Mouse (Mus musculus) stomach, embryonic 15.5 days (tissue): Measurements from ENCODE around the gene Med24. TPM values are rescaled to one million over a fixed set of nuclear protein-coding genes. Genes with fewer than 3 reads are reported as not detected.

ENCODE experiments used
- ATAC-seq: fragments of 200-750 bp; cut with Nextera tagmentation; 2 replicates; pipeline ENCODE4 v1.8.0; 2017; ENCODE audit warnings: low read depth, moderate number of reproducible peaks, moderate TSS enrichment; ENCODE audit not compliant: insufficient read depth, low FRiP score
- H3K27ac ChIP-seq: fragments of 300-500 bp; sonication (generic); 2 replicates; pipeline ENCODE4 v1.5.1; 2015; ENCODE audit warnings: mild to moderate bottlenecking, inconsistent platforms
- H3K27me3 ChIP-seq: fragments of 300-500 bp; sonication (generic); replicated peaks from 2 replicates; pipeline ENCODE4 v1.6.1; 2015; ENCODE audit warnings: inconsistent platforms
- H3K36me3 ChIP-seq: fragments of 300-500 bp; sonication (generic); 2 replicates; pipeline ENCODE4 v1.6.1; 2015; ENCODE audit warnings: inconsistent platforms
- H3K4me1 ChIP-seq: fragments of 300-500 bp; sonication (generic); 2 replicates; pipeline ENCODE4 v1.6.1; 2015; ENCODE audit warnings: inconsistent platforms
- H3K4me2 ChIP-seq: fragments of 300-500 bp; sonication (generic); 2 replicates; pipeline ENCODE4 v1.6.1; 2015; ENCODE audit warnings: mild to moderate bottlenecking, inconsistent platforms
- H3K4me3 ChIP-seq: fragments of 300-500 bp; sonication (generic); replicated peaks from 2 replicates; pipeline ENCODE4 v1.5.1; 2015; ENCODE audit warnings: inconsistent platforms
- H3K9ac ChIP-seq: fragments of 300-500 bp; sonication (generic); 2 replicates; pipeline ENCODE4 v1.6.1; 2015; ENCODE audit warnings: inconsistent platforms
- H3K9me3 ChIP-seq: fragments of 300-500 bp; sonication (generic); 2 replicates; pipeline ENCODE4 v1.6.1; 2016; ENCODE audit warnings: inconsistent platforms
- WGBS: fragments of 180-500 bp; shearing (Covaris S2); methylation state at CpG from one replicate; pipeline ENCODE4 v1.1.7; 2015; 5-methylcytosine and 5-hydroxymethylcytosine counted together
- polyA plus RNA-seq: library from polyadenylated mRNA; unstranded; fragments of >200 nt; fragmentation: Nextera tagmentation; extraction: Ambion mirVana; gene quantifications from 2 replicates; pipeline ENCODE4 v1.2.1, GENCODE M21; 2015

Med24 gene
- polyA plus RNA-seq, 1 experiment from 2014 or later, result 36.4 TPM

DNA sequence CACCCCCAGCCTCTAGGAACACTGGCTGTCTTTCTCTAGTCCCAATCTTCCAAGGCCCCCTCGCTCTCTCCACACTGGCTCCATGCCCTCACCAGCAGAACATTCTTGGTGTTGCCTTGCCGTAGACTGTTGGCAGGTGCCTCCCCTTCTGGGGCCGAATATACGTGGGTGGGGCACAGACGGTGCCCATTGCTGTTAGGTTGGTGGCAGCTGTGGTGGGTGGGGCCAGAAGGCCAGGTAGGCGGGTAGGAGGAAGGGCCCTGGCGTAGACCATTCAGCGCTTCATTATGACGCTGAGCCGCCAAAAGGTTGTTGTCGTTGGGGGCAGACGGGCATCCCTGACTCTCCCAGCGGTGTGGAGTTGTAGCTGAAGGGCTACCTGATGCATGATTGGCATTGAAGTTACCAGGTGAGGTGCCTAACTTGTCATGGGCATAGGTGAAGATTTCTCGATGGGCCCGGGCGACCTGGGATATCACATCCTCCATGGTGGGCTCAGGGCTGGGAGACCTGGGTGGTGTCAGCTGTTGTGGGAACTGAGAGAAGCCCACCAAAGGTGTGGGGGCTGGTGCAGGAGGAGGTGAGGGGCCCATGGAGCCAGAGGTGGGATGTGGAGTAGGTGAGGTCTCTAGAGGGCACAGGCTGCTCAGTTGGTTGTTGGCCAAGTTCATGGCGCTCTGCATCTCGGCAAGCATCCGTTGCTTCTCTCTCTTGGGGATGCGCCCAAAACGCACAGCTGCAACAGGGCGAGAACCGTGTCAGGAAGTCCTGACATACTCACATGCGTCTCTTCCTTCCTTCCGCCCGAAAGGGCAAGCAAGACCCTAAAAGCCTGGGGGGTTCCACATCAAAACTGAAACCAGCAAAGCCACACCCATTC, 41.1 kb upstream of the Med24 start:
- H3K4me2 ChIP-seq, result no peak overlapping the region
- H3K27ac ChIP-seq, result no peak overlapping the region
- peaks cover 16% of the 10 kb centered on the region; the same call in 1 of the 2 replicates for H3K36me3 ChIP-seq
- no peaks in the 10 kb centered on the region for H3K27me3 ChIP-seq
- no peak overlapping the region for H3K9ac ChIP-seq
- no peak for ATAC-seq
- H3K9me3 ChIP-seq, result no peaks in the 10 kb centered on the region
- H3K4me3 ChIP-seq, result no peak overlapping the region
- 89% methylated on average over 26 of the region's 26 CpGs for WGBS
- peaks cover 65% of the 10 kb centered on the region for H3K4me1 ChIP-seq

DNA sequence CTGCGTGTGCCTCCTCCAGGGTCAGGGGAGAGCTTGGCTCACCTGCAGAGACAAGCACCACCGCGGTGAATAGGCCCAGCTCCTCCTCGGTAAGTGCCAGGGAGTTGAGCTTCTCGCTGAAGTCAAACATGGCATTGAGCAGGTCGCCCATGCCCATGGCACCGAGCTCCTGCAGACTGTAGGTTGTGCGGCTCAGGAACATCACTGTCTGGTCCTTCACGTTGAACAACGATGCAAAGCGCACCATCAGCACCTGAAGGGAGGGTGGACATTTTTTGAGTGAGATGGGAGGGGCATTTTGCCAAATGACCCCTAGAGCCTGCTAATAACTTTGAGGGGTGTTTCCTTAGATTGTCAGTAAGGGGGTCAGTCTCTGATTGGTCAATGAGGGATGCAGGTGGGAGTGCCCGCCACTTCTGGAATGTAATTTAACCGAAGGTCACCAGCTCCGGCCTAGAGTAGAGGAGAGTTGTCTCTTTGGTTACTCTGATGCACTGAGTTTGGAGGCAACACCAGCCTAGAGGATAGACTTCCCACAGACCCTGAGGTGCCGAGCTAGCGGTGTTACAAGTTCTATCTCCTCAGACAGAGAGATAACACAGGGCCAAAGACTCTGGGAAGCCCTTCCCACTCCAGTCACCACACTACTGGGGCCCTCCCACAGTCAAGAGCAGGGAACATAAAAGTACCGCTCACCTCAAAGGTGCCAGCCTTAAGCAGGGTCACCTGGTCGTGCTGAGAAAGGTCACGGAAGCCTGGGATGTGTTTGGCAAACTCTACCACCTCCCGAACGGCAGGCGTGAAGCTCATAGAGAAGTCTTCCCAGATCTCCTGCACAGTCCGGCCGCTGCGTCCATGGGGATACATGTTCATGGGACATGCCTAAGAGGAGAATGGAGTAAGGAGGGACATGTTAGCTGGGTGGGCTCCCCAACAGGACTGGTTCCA, 40.0 kb upstream of the Med24 start:
- 84% methylated on average over 25 of the region's 25 CpGs for WGBS
- H3K9ac ChIP-seq, result no peak overlapping the region
- H3K4me3 ChIP-seq, result no peak overlapping the region
- H3K4me2 ChIP-seq, result peak overlapping the region; percentile 43; the same call in 1 of the 2 replicates
- no peaks in the 10 kb centered on the region for H3K9me3 ChIP-seq
- peaks cover 60% of the 10 kb centered on the region for H3K4me1 ChIP-seq
- H3K27ac ChIP-seq, result peak overlapping the region; percentile 69
- H3K27me3 ChIP-seq, result no peaks in the 10 kb centered on the region
- peaks cover 22% of the 10 kb centered on the region for H3K36me3 ChIP-seq
- no peak for ATAC-seq

DNA sequence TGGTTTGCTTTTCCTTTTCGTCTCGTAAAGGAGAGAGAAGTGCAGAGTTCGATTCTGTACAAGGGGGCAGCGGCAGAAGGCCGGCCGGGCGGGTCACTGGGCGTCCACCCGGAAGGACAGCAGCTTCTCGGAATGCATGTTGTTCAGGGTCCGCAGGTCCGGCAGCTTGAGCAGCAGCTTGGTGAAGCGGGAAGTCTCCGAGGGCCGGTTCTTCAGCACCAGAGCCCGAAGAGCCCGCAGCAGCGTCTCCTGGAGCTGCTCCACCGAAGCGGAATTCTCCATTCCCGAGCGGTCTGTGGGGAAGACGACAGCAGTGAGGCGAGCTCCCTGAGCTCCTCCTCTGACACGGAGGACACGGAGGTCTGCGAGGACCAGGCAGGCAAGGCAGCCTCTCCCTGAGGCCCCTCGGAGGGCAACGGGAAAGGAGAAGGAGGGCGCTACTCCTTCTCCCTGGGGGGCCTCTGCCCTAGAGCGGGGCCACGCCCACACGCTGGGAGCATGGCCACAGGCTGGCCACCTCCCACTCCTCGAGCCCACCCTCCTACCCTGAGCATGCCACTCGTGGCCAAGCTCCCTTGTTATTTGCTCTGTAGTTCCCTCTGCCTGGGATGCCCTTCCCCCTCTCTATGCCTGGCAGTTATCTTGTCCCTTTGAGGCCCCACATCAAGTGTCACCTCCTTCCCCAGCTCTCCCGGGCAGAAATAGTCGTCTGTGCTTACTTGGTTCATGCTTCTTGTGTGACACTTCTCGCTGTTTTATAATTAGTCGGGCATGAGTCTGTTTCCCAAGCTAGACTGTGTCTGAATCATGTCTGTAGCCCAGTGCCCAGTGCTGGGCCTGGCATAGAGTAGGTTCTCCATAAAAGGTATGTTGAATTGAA, 39.1 kb upstream of the Med24 start:
- Histone ChIP-seq H3K27me3 (no peaks in the 10 kb centered on the region), H3K4me2 (peak overlapping the region; percentile 43)
- peak; percentile 15; the same call in 1 of the 2 replicates for ATAC-seq

DNA sequence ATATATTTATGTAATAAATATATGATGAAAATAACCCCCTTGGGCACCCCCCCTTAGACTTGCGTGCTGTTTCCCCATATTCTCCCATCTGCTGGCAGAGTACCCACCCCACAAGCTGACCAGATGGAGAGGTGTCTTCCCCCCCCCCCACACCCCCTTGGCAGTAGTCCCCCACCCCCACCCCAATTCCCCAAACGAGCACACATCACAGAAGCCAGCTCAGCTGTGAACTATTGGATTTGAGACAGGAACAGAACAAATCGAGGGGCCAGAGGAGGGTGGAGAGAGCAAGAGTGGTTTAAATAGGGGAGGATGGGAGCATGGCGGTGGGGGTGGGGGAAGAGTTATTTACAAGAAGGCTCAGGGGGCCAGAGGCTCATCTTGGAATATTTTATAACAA, 38.5 kb upstream of the Med24 start:
- no peaks in the 10 kb centered on the region for H3K27me3 ChIP-seq
- no peak for ATAC-seq
- H3K9ac ChIP-seq, result no peak overlapping the region
- H3K4me1 ChIP-seq, result peaks cover 57% of the 10 kb centered on the region
- peaks cover 36% of the 10 kb centered on the region for H3K36me3 ChIP-seq
- H3K27ac ChIP-seq, result peak overlapping the region; percentile 69
- H3K4me2 ChIP-seq, result peak overlapping the region; percentile 43
- 19% methylated on average over 4 of the region's 4 CpGs for WGBS
- no peaks in the 10 kb centered on the region for H3K9me3 ChIP-seq
- peak overlapping the region; percentile 11 for H3K4me3 ChIP-seq

More for the DNA sequence above, 39.1 kb upstream of the Med24 start:
- WGBS, result 30% methylated on average over 39 of the region's 39 CpGs
- Histone ChIP-seq H3K27ac (peak overlapping the region; percentile 69), H3K9ac (no peak overlapping the region), H3K4me3 (peak overlapping the region; percentile 11), H3K9me3 (no peaks in the 10 kb centered on the region), H3K36me3 (peaks cover 30% of the 10 kb centered on the region), H3K4me1 (peaks cover 59% of the 10 kb centered on the region)

DNA sequence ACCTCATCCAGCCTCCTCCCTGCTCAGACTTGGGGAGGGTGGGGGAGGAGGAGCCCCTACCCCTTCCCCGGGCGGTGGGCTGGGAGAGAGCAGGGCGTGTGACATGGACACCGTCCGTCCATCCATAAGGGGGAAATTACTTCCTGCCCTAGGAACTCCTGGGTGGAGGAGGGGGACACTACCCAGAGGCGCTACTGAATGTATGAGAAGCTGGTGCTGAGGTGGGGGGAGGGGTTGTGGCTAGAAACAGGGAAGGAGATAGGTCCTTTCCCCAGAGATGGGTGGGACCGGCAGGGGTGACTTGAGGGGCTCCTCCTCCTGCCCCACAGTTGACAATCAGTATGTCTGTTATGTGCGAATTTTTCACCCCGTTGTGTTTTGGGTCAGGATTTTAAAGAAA, 38.0 kb upstream of the Med24 start:
- Histone ChIP-seq H3K4me1 (peaks cover 56% of the 10 kb centered on the region), H3K9ac (no peak overlapping the region; the same call in 1 of the 2 replicates), H3K27me3 (no peaks in the 10 kb centered on the region), H3K4me3 (no peak overlapping the region), H3K36me3 (peaks cover 38% of the 10 kb centered on the region), H3K9me3 (no peaks in the 10 kb centered on the region), H3K4me2 (peak overlapping the region; percentile 43; the same call in 1 of the 2 replicates), H3K27ac (peak overlapping the region; percentile 41; the same call in 1 of the 2 replicates)
- 20% methylated on average over 9 of the region's 9 CpGs for WGBS
- no peak for ATAC-seq

DNA sequence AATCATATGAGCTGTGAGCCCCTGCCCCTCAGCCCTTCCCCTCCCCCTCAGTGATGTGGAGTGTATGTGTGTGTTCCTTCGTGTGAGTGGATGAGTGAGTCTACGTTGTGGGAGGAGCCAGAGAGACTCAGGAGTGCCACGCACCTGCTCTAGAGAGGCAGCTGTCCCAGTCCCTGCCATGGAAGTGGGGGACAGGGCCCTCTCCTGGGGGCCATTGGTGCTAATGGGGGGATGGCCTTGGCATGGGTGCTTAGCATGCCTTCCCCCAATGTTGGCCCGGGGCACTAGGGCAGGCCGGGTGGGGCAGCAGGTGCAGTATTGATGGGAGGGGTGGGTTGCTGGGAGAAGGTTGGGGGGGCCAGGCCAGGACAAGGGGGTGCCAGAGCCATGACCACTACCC, 37.6 kb upstream of the Med24 start:
- Histone ChIP-seq H3K9ac (no peak overlapping the region), H3K9me3 (no peaks in the 10 kb centered on the region), H3K27me3 (no peaks in the 10 kb centered on the region), H3K4me3 (no peak overlapping the region), H3K36me3 (peaks cover 42% of the 10 kb centered on the region), H3K4me1 (peaks cover 56% of the 10 kb centered on the region), H3K27ac (peak overlapping the region; percentile 41; the same call in 1 of the 2 replicates), H3K4me2 (0 out of 2 replicates have a peak overlapping the region, but pooled peaks have one; percentile 43)
- no peak for ATAC-seq
- WGBS, result 49% methylated on average over 5 of the region's 5 CpGs

DNA sequence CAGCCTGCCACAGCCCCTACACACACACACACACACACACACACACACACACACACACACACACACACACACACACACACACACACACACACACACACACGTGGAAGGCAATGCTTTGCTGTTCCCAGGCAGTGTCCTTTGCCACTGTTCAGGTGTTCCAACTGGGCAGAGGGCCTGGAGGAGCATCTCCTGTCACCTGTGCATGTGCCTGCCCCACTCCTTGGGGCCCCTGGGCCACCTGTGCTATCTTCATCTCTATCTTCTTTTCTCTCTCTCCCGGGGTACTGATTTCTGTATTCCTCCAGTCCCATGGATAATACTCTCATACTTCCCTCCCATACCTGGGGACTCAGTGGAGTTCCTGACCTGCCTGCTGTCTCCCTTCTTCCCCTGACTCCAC, 37.1 kb upstream of the Med24 start:
- Histone ChIP-seq H3K27ac (no peak overlapping the region), H3K9me3 (no peaks in the 10 kb centered on the region), H3K4me1 (peaks cover 53% of the 10 kb centered on the region), H3K9ac (no peak overlapping the region), H3K4me2 (no peak overlapping the region), H3K4me3 (no peak overlapping the region), H3K36me3 (peaks cover 45% of the 10 kb centered on the region), H3K27me3 (no peaks in the 10 kb centered on the region)
- no peak for ATAC-seq
- 25% methylated on average over 2 of the region's 2 CpGs for WGBS

DNA sequence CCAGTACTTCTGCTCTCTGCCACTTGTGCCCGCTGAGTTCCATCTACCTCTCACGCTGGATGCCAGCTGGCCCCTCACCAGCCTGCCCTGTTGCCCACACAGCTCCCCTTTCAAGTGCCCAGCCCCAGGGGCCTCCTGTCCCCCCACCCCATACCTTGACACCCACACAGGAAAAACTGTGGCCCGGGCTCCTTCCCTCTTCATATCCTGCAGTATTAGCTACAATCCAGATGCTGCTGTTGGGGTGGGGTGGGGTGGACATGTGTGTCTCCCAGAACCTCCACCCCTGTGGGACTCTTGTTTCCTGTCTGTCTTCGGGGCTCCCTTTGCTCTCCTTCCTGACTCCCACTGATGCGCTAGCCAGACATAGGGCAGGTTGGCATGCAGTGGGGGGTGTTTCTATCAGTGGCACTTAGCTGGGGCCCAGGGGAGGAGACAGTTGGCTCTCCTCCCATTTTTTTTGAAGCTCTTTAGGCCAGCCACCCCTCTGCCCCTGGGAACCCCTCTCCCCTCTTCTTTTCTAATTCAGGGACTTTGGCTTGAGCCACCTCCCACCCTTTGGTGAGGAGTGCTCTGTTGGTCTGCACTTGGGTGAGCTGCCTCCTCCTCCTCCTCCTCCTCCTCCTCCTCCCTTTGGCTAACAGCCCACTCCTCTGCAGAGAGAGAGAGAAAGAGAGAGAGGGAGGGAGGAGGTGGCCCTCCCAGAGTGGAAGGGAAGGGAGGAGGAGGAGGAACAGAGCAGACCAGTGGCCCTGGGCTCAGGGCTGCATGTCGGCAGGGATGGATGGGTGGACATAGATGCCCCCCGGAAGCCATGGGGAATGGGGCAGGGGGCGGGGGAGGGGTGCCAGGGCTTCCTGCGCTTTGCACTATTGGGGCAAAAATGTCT, 36.4 kb upstream of the Med24 start:
- Histone ChIP-seq H3K27me3 (no peaks in the 10 kb centered on the region), H3K4me3 (no peak overlapping the region), H3K9ac (no peak overlapping the region), H3K9me3 (no peaks in the 10 kb centered on the region), H3K36me3 (peaks cover 48% of the 10 kb centered on the region), H3K4me1 (peaks cover 53% of the 10 kb centered on the region), H3K27ac (peak overlapping the region; percentile 40), H3K4me2 (0 out of 2 replicates have a peak overlapping the region, but pooled peaks have one; percentile 5)
- ATAC-seq, result no peak
- 48% methylated on average over 8 of the region's 9 CpGs for WGBS

DNA sequence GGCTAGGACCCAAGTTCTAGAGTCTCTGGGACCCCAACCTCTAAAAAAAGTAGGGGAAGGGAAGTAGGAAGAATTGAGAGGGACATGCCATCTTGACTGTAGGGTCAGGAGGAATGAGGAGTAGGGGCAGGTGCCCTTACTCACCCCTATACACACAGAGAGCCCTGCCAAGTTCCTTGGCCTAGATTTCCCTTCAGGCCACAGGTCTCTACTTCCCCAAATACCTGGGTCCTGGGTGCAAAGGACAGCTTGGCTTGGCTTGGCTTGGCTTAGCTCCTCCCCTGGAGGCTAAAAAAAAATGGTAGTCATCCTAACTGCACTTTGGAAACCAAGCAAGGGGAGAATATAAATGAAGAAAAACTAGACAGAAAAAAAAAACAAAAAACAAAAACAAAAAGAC, 35.5 kb upstream of the Med24 start:
- peaks cover 53% of the 10 kb centered on the region for H3K4me1 ChIP-seq

DNA sequence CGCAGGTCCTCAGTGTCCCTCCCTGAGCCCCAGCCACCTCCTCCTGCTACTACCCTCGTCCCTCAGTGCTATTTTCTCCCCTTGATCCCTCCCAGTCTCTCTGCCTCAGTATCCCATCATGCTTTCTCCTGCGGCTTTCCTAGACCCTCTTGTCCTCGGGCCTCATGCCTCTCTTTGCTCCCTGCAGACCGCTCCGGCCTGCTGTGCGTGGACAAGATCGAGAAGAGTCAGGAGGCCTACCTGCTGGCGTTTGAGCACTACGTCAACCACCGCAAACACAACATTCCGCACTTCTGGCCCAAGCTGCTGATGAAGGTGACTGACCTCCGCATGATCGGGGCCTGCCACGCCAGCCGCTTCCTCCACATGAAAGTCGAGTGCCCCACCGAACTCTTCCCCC, 34.9 kb upstream of the Med24 start:
- Histone ChIP-seq H3K4me2 (no peak overlapping the region), H3K27ac (peak overlapping the region; percentile 83; the same call in 1 of the 2 replicates), H3K27me3 (no peaks in the 10 kb centered on the region), H3K4me1 (peaks cover 51% of the 10 kb centered on the region), H3K36me3 (peaks cover 50% of the 10 kb centered on the region), H3K9me3 (no peaks in the 10 kb centered on the region), H3K9ac (no peak overlapping the region), H3K4me3 (no peak overlapping the region)
- ATAC-seq, result no peak
- WGBS, result 81% methylated on average over 18 of the region's 18 CpGs

More for the DNA sequence above, 35.5 kb upstream of the Med24 start:
- no peak for ATAC-seq
- Histone ChIP-seq H3K27ac (no peak overlapping the region), H3K9ac (no peak overlapping the region), H3K9me3 (no peaks in the 10 kb centered on the region), H3K4me3 (no peak overlapping the region), H3K27me3 (no peaks in the 10 kb centered on the region), H3K36me3 (peaks cover 53% of the 10 kb centered on the region), H3K4me2 (no peak overlapping the region)
